Mouse (Mus musculus) C2C12 (cell line): Measurements from ENCODE around the gene Tspan3. TPM values are rescaled to one million over a fixed set of nuclear protein-coding genes. Genes with fewer than 3 reads are reported as not detected.

Experiments
- H3K27me3 ChIP-seq: one replicate; pipeline ENCODE4 v1.6.1; 2011; ENCODE audit not compliant: control insufficient read depth, insufficient read depth, insufficient read length
- H3K36me3 ChIP-seq: one replicate; pipeline ENCODE4 v1.6.1; 2011; ENCODE audit not compliant: control insufficient read depth, insufficient read depth
- H3K4me3 ChIP-seq: one replicate; pipeline ENCODE4 v1.5.1; 2011; ENCODE audit warnings: mild to moderate bottlenecking, control low read depth; ENCODE audit not compliant: poor library complexity, insufficient read depth, severe bottlenecking
- H3K79me2 ChIP-seq: one replicate; pipeline ENCODE4 v1.6.1; 2011; ENCODE audit not compliant: control insufficient read depth, insufficient read depth
- H3K79me3 ChIP-seq: one replicate; pipeline ENCODE4 v1.6.1; 2011; ENCODE audit warnings: low read depth, control low read depth
- H3ac ChIP-seq: one replicate; pipeline ENCODE3; 2011; ENCODE audit warnings: low read depth; ENCODE audit not compliant: control insufficient read depth, insufficient read length
- CEBPB ChIP-seq: IDR thresholded peaks from one replicate; pipeline ENCODE4 v1.6.1; 2011; ENCODE audit warnings: low read depth, mild to moderate bottlenecking, control low read depth, moderate library complexity
- CTCF ChIP-seq: IDR thresholded peaks from one replicate; pipeline ENCODE4 v1.5.1; 2011; ENCODE audit not compliant: control insufficient read depth, insufficient read depth, insufficient read length
- FOSL1 ChIP-seq: IDR thresholded peaks from one replicate; pipeline ENCODE4 v1.8.0; 2011; ENCODE audit warnings: mild to moderate bottlenecking, low read length; ENCODE audit not compliant: poor library complexity, insufficient read depth, severe bottlenecking
- MAX ChIP-seq: IDR thresholded peaks from one replicate; pipeline ENCODE4 v1.6.1; 2011; ENCODE audit warnings: mild to moderate bottlenecking, control low read depth
- MYOD1 ChIP-seq: IDR thresholded peaks from one replicate; pipeline ENCODE4 v1.6.1; 2011; ENCODE audit warnings: low read depth; ENCODE audit not compliant: control insufficient read depth, insufficient read length
- MYOG ChIP-seq: IDR thresholded peaks from one replicate; pipeline ENCODE4 v1.6.1; 2011; ENCODE audit not compliant: control insufficient read depth, insufficient read length; ENCODE audit errors: extremely low read depth
- USF1 ChIP-seq: IDR thresholded peaks from one replicate; pipeline ENCODE4 v1.6.1; 2011; ENCODE audit warnings: low read depth, mild to moderate bottlenecking, control low read depth, moderate library complexity
- polyA plus RNA-seq: library from polyadenylated mRNA; unstranded; fragments of >200 nt; fragmentation: generic; extraction: Trizol; gene quantifications from one replicate; pipeline ENCODE4 v1.2.1, GENCODE M21; 2012; ENCODE audit warnings: missing spikeins

Gene Tspan3
- polyA plus RNA-seq, 1 experiment = 60.6 TPM

GRCm38 (mm10) chr9:56151745-56152481 is 13.4 kb downstream of the Tspan3 start:
- Histone ChIP-seq H3ac (no peak overlapping the region), H3K4me3 (no peak overlapping the region), H3K27me3 (no peaks in the 10 kb centered on the region), H3K36me3 (no peaks in the 10 kb centered on the region), H3K79me2 (peaks cover 81% of the 10 kb centered on the region), H3K79me3 (peaks cover 17% of the 10 kb centered on the region)
- TF ChIP-seq MAX = no peak
- TF ChIP-seq CTCF = no peak
- TF ChIP-seq MYOG = no peak
- no peak for TF ChIP-seq FOSL1
- no peak for TF ChIP-seq USF1
- TF ChIP-seq MYOD1 = no peak
- no peak for TF ChIP-seq CEBPB

DNA sequence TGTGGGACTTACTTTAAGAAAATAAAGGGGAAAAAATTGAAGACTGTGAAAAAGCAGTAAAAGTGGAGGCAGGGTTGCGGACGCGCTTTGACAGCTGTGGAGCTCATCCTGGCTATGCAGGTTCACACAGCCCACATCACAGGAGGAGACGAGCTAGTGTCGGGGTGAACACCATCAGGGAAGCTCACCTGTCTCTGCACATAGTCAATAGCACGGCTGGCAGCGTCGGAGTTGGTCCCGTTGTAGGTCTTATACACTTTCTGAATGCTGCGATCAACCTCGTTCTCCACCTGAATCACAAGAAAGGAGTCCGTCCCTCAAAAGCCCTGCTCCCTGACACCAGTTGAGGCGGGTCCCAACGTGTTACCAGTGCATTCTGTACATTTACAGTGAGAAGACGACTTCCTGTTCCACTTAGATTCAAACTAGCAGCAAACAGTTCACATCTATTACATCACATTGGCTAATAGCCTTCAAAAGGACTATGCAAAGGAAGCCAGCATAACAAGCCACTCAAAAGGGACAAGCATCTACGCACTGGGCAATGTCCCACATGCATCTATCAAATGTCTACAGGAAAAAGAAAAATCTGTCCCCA is 18.9 kb downstream of the Tspan3 start:
- Histone ChIP-seq H3K36me3 (peaks cover 6% of the 10 kb centered on the region), H3K27me3 (no peaks in the 10 kb centered on the region), H3K79me2 (peaks cover 28% of the 10 kb centered on the region), H3K79me3 (peaks cover 10% of the 10 kb centered on the region), H3ac (no peak overlapping the region), H3K4me3 (no peak overlapping the region)
- TF ChIP-seq CEBPB = no peak
- no peak for TF ChIP-seq CTCF
- no peak for TF ChIP-seq MAX
- no peak for TF ChIP-seq USF1
- TF ChIP-seq MYOD1 = no peak
- no peak for TF ChIP-seq FOSL1
- no peak for TF ChIP-seq MYOG

GRCm38 (mm10) chr9:56144366-56145003 is 20.8 kb downstream of the Tspan3 start:
- TF ChIP-seq MYOG (no peak), FOSL1 (no peak), MYOD1 (no peak), CEBPB (no peak), CTCF (no peak), USF1 (no peak), MAX (no peak)

DNA sequence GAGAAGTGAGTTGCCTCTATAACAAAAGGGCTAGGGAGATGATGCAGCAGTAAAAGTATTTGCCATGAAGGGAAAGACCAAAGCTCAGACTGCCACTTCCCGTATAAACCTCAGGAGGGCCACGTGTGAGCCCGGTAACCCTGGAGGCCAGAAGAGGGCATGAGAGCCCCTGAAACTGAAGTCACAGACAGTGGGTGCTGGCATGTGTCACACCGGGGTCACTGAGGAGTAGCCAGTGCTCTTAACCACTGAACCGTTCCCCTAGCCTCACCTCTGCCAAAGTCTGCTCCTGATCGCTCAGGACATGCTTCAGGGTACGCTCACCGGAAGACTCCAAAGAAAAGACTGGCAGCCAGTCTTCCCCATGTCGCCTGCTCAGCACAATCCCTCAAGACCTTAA is 23.5 kb downstream of the Tspan3 start:
- Histone ChIP-seq H3ac (no peak overlapping the region), H3K79me2 (no peaks in the 10 kb centered on the region), H3K4me3 (no peak overlapping the region), H3K27me3 (no peaks in the 10 kb centered on the region), H3K36me3 (peaks cover 6% of the 10 kb centered on the region), H3K79me3 (no peaks in the 10 kb centered on the region)
- TF ChIP-seq FOSL1 (no peak), CEBPB (no peak), MYOD1 (no peak), USF1 (no peak), MYOG (no peak), CTCF (no peak), MAX (no peak)

More at GRCm38 (mm10) chr9:56144366-56145003, 20.8 kb downstream of the Tspan3 start:
- Histone ChIP-seq H3K4me3 (no peak overlapping the region), H3K27me3 (no peaks in the 10 kb centered on the region), H3K79me2 (peaks cover 10% of the 10 kb centered on the region), H3K36me3 (peaks cover 6% of the 10 kb centered on the region), H3K79me3 (peaks cover 5% of the 10 kb centered on the region), H3ac (no peak overlapping the region)

DNA sequence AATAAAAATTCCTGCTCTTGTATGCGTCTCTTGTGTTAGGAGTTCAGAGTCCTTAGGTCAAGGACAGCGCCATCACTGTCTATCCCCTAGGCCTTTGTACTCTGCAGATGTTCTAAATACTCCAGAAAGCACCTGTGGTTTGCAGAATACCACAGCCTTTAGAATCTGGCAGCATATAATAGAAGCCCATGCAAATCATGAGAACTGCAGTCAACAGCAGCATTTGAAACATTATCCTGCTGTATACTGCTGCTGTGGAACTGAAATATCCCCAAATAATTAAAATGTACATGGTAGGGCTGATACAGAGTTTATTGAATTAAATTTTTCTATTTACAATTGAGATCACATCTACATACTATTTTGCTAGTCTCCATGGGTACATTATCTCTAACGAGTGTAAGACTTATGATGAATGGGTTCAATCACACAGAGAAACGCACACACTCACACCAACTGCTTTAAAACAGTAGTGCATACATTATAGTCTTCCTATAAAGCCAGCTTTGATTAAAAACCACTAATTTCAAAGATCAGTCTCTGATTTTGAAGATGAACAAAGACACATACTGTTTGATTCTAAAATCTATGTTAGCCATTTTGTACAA is 29.6 kb downstream of the Tspan3 start:
- H3K79me3 ChIP-seq = no peaks in the 10 kb centered on the region
- peaks cover 9% of the 10 kb centered on the region for H3K36me3 ChIP-seq
- no peak overlapping the region for H3ac ChIP-seq
- H3K27me3 ChIP-seq = no peaks in the 10 kb centered on the region
- no peaks in the 10 kb centered on the region for H3K79me2 ChIP-seq
- TF ChIP-seq USF1 (no peak), MYOG (no peak), MYOD1 (no peak), FOSL1 (no peak)
- no peak overlapping the region for H3K4me3 ChIP-seq
